Mouse (Mus musculus): Measurements from ENCODE around the gene Klhl6. TPM values are rescaled to one million over a fixed set of nuclear protein-coding genes. Genes with fewer than 3 reads are reported as not detected.

The Klhl6 gene
- polyA plus RNA-seq, 1 experiment from 2014 or later = 15.4 TPM

DNA sequence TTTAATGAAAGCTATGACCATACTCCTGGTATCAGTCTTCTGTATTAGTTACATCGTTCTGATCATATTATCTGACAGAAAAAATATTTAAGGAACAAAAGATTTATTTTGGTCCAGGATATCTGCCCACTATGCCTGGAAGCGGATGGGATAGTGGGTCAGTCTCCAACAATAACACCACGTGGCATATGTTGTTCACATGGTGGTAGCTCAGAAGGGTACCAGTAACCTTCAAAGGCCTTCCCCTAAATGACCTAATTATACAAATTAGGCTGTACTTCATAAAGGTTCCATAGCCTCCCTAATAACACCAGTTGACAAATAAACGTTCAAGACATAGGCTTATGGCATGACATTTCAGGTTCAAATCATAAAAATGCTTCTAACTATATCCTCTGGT, 722 bp upstream of the Klhl6 start:
- WGBS = 74% methylated on average over 4 of the region's 4 CpGs
- H3K36me3 ChIP-seq (ENCODE audit: insufficient read depth) = no peaks in the 10 kb centered on the region
- DNase-seq (no peak), ATAC-seq (ENCODE audit: insufficient read depth) (no peak)
- H3K27me3 ChIP-seq (ENCODE audit: insufficient read depth, low read length) = no peaks in the 10 kb centered on the region
- H3K4me1 ChIP-seq (ENCODE audit: insufficient read depth) = no peaks in the 10 kb centered on the region
- no peak overlapping the region for H3K4me3 ChIP-seq (ENCODE audit: low read depth, low read length)
- H3K9me3 ChIP-seq (ENCODE audit: low read depth, low read length) = no peaks in the 10 kb centered on the region
- TF ChIP-seq CTCF (IDR thresholded peaks at IDR 0.05; ENCODE audit: low read depth) = no peak
- H3K27ac ChIP-seq (ENCODE audit: low read depth) = 0 out of 2 replicates have a peak overlapping the region, but pooled peaks have one; percentile 27
- no peak overlapping the region for H3K9ac ChIP-seq
- H3K4me2 ChIP-seq = peak overlapping the region; percentile 16

DNA sequence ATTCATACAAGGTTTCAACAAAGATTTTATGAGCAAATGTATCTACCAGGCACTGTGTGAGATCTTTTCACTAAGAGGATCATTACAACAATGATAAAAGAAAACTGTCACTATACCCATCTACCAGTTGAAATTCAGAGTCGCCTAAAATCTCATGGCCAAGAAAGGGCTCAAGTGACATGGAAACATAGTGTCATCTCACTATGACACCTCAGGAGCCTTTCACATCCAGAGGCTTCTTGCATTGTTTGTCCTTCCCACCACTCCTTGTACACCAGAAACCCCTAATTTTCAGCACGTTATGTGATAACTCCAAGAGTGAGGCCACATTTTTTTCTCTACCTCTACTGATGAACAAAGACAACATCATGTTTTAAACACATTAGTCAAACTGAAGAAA, 1.2 kb downstream of the Klhl6 start:
- Histone ChIP-seq H3K4me2 (peak overlapping the region; percentile 34), H3K27me3 (ENCODE audit: insufficient read depth, low read length) (no peaks in the 10 kb centered on the region), H3K4me1 (ENCODE audit: insufficient read depth) (no peaks in the 10 kb centered on the region), H3K9ac (no peak overlapping the region), H3K36me3 (ENCODE audit: insufficient read depth) (no peaks in the 10 kb centered on the region), H3K9me3 (ENCODE audit: low read depth, low read length) (no peaks in the 10 kb centered on the region; the same call in 1 of the 2 replicates), H3K4me3 (ENCODE audit: low read depth, low read length) (0 out of 2 replicates have a peak overlapping the region, but pooled peaks have one; percentile 3), H3K27ac (ENCODE audit: low read depth) (no peak overlapping the region)
- 59% methylated on average over 2 of the region's 2 CpGs for WGBS
- no peak for ATAC-seq (ENCODE audit: insufficient read depth)
- DNase-seq = no peak
- TF ChIP-seq CTCF (IDR thresholded peaks at IDR 0.05; ENCODE audit: low read depth) = no peak

GRCm38 (mm10) chr16:19981006-19981405, 1.8 kb downstream of the Klhl6 start:
- DNase-seq (no peak), ATAC-seq (ENCODE audit: insufficient read depth) (no peak)
- Histone ChIP-seq H3K27me3 (ENCODE audit: insufficient read depth, low read length) (no peaks in the 10 kb centered on the region), H3K36me3 (ENCODE audit: insufficient read depth) (no peaks in the 10 kb centered on the region), H3K9me3 (ENCODE audit: low read depth, low read length) (no peaks in the 10 kb centered on the region; the same call in 1 of the 2 replicates), H3K9ac (no peak overlapping the region), H3K4me3 (ENCODE audit: low read depth, low read length) (no peak overlapping the region), H3K4me1 (ENCODE audit: insufficient read depth) (no peaks in the 10 kb centered on the region), H3K27ac (ENCODE audit: low read depth) (no peak overlapping the region), H3K4me2 (peak overlapping the region; percentile 27; the same call in 1 of the 2 replicates)
- TF ChIP-seq CTCF (IDR thresholded peaks at IDR 0.05; ENCODE audit: low read depth) = no peak
- 82% methylated on average over 3 of the region's 3 CpGs for WGBS

DNA sequence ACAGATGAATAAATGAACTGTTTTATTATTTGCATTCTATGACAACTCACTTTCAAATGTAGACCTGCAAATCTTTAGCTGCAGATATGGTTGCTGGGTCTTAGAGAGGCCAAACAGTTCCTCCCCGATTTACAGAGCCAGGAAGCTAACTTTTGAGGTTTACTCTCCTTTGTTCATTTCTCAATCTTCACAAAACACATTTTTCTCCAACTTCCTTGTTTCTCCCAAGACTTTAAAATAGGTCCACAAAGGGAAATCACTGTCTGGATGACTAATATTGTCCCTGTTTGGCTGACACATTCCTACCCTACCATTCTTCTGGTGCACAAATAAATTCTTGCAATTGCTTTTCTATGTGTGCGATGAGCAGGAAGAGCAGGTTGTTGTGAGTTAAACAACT, 3.1 kb downstream of the Klhl6 start:
- no peak for TF ChIP-seq CTCF (IDR thresholded peaks at IDR 0.05; ENCODE audit: low read depth)
- ATAC-seq (ENCODE audit: insufficient read depth) = no peak
- no peak overlapping the region; the same call in 1 of the 2 replicates for H3K4me2 ChIP-seq

GRCm38 (mm10) chr16:19977282-19977681, 5.6 kb downstream of the Klhl6 start:
- H3K27me3 ChIP-seq (ENCODE audit: insufficient read depth, low read length) = no peaks in the 10 kb centered on the region
- no peaks in the 10 kb centered on the region for H3K4me1 ChIP-seq (ENCODE audit: insufficient read depth)
- no peaks in the 10 kb centered on the region for H3K36me3 ChIP-seq (ENCODE audit: insufficient read depth)
- no peak for ATAC-seq (ENCODE audit: insufficient read depth)
- no peak overlapping the region for H3K4me2 ChIP-seq
- no peak overlapping the region for H3K9ac ChIP-seq
- WGBS = 68% methylated on average over 5 of the region's 5 CpGs
- TF ChIP-seq CTCF (IDR thresholded peaks at IDR 0.05; ENCODE audit: low read depth) = no peak
- no peak overlapping the region for H3K4me3 ChIP-seq (ENCODE audit: low read depth, low read length)
- H3K27ac ChIP-seq (ENCODE audit: low read depth) = no peak overlapping the region
- no peak for DNase-seq
- no peaks in the 10 kb centered on the region; the same call in 1 of the 2 replicates for H3K9me3 ChIP-seq (ENCODE audit: low read depth, low read length)

More for the DNA sequence above, 3.1 kb downstream of the Klhl6 start:
- Histone ChIP-seq H3K36me3 (ENCODE audit: insufficient read depth) (no peaks in the 10 kb centered on the region), H3K27ac (ENCODE audit: low read depth) (no peak overlapping the region), H3K27me3 (ENCODE audit: insufficient read depth, low read length) (no peaks in the 10 kb centered on the region), H3K9ac (no peak overlapping the region), H3K4me1 (ENCODE audit: insufficient read depth) (no peaks in the 10 kb centered on the region), H3K9me3 (ENCODE audit: low read depth, low read length) (no peaks in the 10 kb centered on the region; the same call in 1 of the 2 replicates), H3K4me3 (ENCODE audit: low read depth, low read length) (no peak overlapping the region)
- peak; percentile 23 for DNase-seq
- 64% methylated on average over 2 of the region's 2 CpGs for WGBS

DNA sequence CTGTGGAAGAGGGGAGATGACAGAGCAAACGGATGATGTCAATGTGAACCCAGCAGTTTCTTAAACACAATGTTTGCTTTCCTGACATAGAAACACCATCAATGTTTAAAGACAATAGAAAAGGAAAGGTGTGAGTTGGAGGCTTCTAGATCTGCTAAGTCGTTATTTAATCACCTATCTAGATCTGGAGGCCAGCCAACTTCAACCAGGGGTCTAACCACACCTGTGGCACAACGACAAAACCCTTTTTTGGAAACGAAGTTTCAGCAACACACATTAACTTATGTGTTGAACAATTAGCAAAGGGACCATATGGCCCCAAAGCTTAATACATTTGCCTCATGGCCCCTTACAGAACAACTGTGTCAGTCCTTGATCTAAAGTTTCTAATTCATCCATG, 6.0 kb downstream of the Klhl6 start:
- no peak for TF ChIP-seq CTCF (IDR thresholded peaks at IDR 0.05; ENCODE audit: low read depth)
- 51% methylated on average over 4 of the region's 4 CpGs for WGBS

GRCm38 (mm10) chr16:19975432-19975831, 7.4 kb downstream of the Klhl6 start:
- Histone ChIP-seq H3K4me1 (ENCODE audit: insufficient read depth) (no peaks in the 10 kb centered on the region), H3K4me3 (ENCODE audit: low read depth, low read length) (no peak overlapping the region), H3K9me3 (ENCODE audit: low read depth, low read length) (no peaks in the 10 kb centered on the region; the same call in 1 of the 2 replicates), H3K9ac (no peak overlapping the region), H3K27ac (ENCODE audit: low read depth) (no peak overlapping the region), H3K36me3 (ENCODE audit: insufficient read depth) (no peaks in the 10 kb centered on the region), H3K4me2 (no peak overlapping the region), H3K27me3 (ENCODE audit: insufficient read depth, low read length) (no peaks in the 10 kb centered on the region)
- ATAC-seq (ENCODE audit: insufficient read depth) = no peak
- no peak for DNase-seq
- WGBS = 80% methylated on average over 4 of the region's 4 CpGs
- TF ChIP-seq CTCF (IDR thresholded peaks at IDR 0.05; ENCODE audit: low read depth) = no peak

More for the DNA sequence above, 6.0 kb downstream of the Klhl6 start:
- no peak for DNase-seq
- H3K27me3 ChIP-seq (ENCODE audit: insufficient read depth, low read length) = no peaks in the 10 kb centered on the region
- H3K4me3 ChIP-seq (ENCODE audit: low read depth, low read length) = no peak overlapping the region
- H3K36me3 ChIP-seq (ENCODE audit: insufficient read depth) = no peaks in the 10 kb centered on the region
- H3K9ac ChIP-seq = no peak overlapping the region
- H3K4me1 ChIP-seq (ENCODE audit: insufficient read depth) = no peaks in the 10 kb centered on the region
- no peak for ATAC-seq (ENCODE audit: insufficient read depth)
- H3K4me2 ChIP-seq = no peak overlapping the region
- no peaks in the 10 kb centered on the region; the same call in 1 of the 2 replicates for H3K9me3 ChIP-seq (ENCODE audit: low read depth, low read length)
- H3K27ac ChIP-seq (ENCODE audit: low read depth) = no peak overlapping the region
